Mouse (Mus musculus) heart, embryonic 12.5 days (tissue): Measurements from ENCODE around the gene Fbxw8. TPM values are rescaled to one million over a fixed set of nuclear protein-coding genes. Genes with fewer than 3 reads are reported as not detected.

Source experiments
- ATAC-seq: fragments of 200-750 bp; cut with Nextera tagmentation; 2 replicates; pipeline ENCODE4 v1.8.0; 2017; ENCODE audit warnings: moderate TSS enrichment, moderate library complexity; ENCODE audit not compliant: insufficient number of reproducible peaks, low FRiP score
- H3K27ac ChIP-seq: fragments of 300-500 bp; sonication (generic); 2 replicates; pipeline ENCODE4 v1.5.1; 2016; ENCODE audit warnings: mild to moderate bottlenecking, moderate library complexity; ENCODE audit not compliant: poor library complexity, severe bottlenecking
- H3K27me3 ChIP-seq: fragments of 300-500 bp; sonication (generic); replicated peaks from 2 replicates; pipeline ENCODE4 v1.6.1; 2016; ENCODE audit warnings: mild to moderate bottlenecking, moderate library complexity
- H3K36me3 ChIP-seq: fragments of 300-500 bp; sonication (generic); 2 replicates; pipeline ENCODE4 v1.6.1; 2016; ENCODE audit warnings: mild to moderate bottlenecking, moderate library complexity
- H3K4me1 ChIP-seq: fragments of 300-500 bp; sonication (generic); replicated peaks from 2 replicates; pipeline ENCODE4 v1.6.1; 2016; ENCODE audit warnings: mild to moderate bottlenecking
- H3K4me2 ChIP-seq: fragments of 300-500 bp; sonication (generic); 2 replicates; pipeline ENCODE4 v1.6.1; 2016; ENCODE audit warnings: mild to moderate bottlenecking, moderate library complexity
- H3K4me3 ChIP-seq: fragments of 300-500 bp; sonication (generic); 2 replicates; pipeline ENCODE4 v1.5.1; 2016; ENCODE audit warnings: mild to moderate bottlenecking
- H3K9ac ChIP-seq: fragments of 300-500 bp; sonication (generic); 2 replicates; pipeline ENCODE4 v1.6.1; 2016; ENCODE audit warnings: mild to moderate bottlenecking, moderate library complexity
- H3K9me3 ChIP-seq: fragments of 300-500 bp; sonication (generic); replicated peaks from 2 replicates; pipeline ENCODE4 v1.6.1; 2016; ENCODE audit warnings: mild to moderate bottlenecking, moderate library complexity
- WGBS: fragments of 180-500 bp; shearing (Covaris S2); methylation state at CpG from one replicate; pipeline ENCODE4 v1.1.7; 2016; 5-methylcytosine and 5-hydroxymethylcytosine counted together
- polyA plus RNA-seq: library from polyadenylated mRNA; unstranded; fragments of >200 nt; fragmentation: Nextera tagmentation; extraction: Ambion mirVana; gene quantifications from 2 replicates; pipeline ENCODE4 v1.2.1, GENCODE M21; 2016

Fbxw8 gene
- polyA plus RNA-seq, 1 experiment from 2014 or later: 36.6 TPM

GRCm38 (mm10) chr5:118174310-118175009, 19.2 kb upstream of the Fbxw8 start:
- H3K4me3 ChIP-seq: peak overlapping the region; percentile 38
- peak overlapping the region; percentile 69 for H3K4me2 ChIP-seq
- H3K9ac ChIP-seq: 0 out of 2 replicates have a peak overlapping the region, but pooled peaks have one; percentile 35
- peaks cover 30% of the 10 kb centered on the region for H3K4me1 ChIP-seq
- no peaks in the 10 kb centered on the region for H3K36me3 ChIP-seq
- no peak overlapping the region for H3K27ac ChIP-seq
- H3K9me3 ChIP-seq: peaks cover 6% of the 10 kb centered on the region; the same call in 1 of the 2 replicates
- WGBS: under 1% methylated on average over 19 of the region's 22 CpGs
- ATAC-seq: no peak
- peaks cover 72% of the 10 kb centered on the region for H3K27me3 ChIP-seq

GRCm38 (mm10) chr5:118172078-118172723, 16.9 kb upstream of the Fbxw8 start:
- WGBS: 0% methylated on average over 27 of the region's 27 CpGs
- peak overlapping the region; percentile 38; the same call in 1 of the 2 replicates for H3K9ac ChIP-seq

GRCm38 (mm10) chr5:118171665-118172064, 16.4 kb upstream of the Fbxw8 start:
- Histone ChIP-seq H3K36me3 (no peaks in the 10 kb centered on the region), H3K9me3 (peaks cover 6% of the 10 kb centered on the region; the same call in 1 of the 2 replicates), H3K27ac (no peak overlapping the region), H3K4me1 (peaks cover 37% of the 10 kb centered on the region), H3K4me3 (peak overlapping the region; percentile 50), H3K4me2 (peak overlapping the region; percentile 86), H3K9ac (peak overlapping the region; percentile 38; the same call in 1 of the 2 replicates), H3K27me3 (peaks cover 78% of the 10 kb centered on the region)
- WGBS: under 1% methylated on average over 36 of the region's 36 CpGs
- no peak for ATAC-seq

More at GRCm38 (mm10) chr5:118172078-118172723, 16.9 kb upstream of the Fbxw8 start:
- Histone ChIP-seq H3K4me3 (peak overlapping the region; percentile 50), H3K27me3 (peaks cover 74% of the 10 kb centered on the region), H3K4me1 (peaks cover 37% of the 10 kb centered on the region), H3K4me2 (peak overlapping the region; percentile 86), H3K27ac (no peak overlapping the region), H3K9me3 (peaks cover 6% of the 10 kb centered on the region; the same call in 1 of the 2 replicates), H3K36me3 (no peaks in the 10 kb centered on the region)
- ATAC-seq: no peak

GRCm38 (mm10) chr5:118170888-118171529, 15.7 kb upstream of the Fbxw8 start:
- peaks cover 6% of the 10 kb centered on the region; the same call in 1 of the 2 replicates for H3K9me3 ChIP-seq
- H3K4me3 ChIP-seq: peak overlapping the region; percentile 50
- WGBS: 1% methylated on average over 25 of the region's 25 CpGs
- H3K27ac ChIP-seq: no peak overlapping the region
- no peak for ATAC-seq
- peaks cover 37% of the 10 kb centered on the region for H3K4me1 ChIP-seq
- no peaks in the 10 kb centered on the region for H3K36me3 ChIP-seq
- peak overlapping the region; percentile 86 for H3K4me2 ChIP-seq
- peak overlapping the region; percentile 22; the same call in 1 of the 2 replicates for H3K9ac ChIP-seq
- H3K27me3 ChIP-seq: peaks cover 85% of the 10 kb centered on the region

GRCm38 (mm10) chr5:118169222-118170221, 14.3 kb upstream of the Fbxw8 start:
- no peaks in the 10 kb centered on the region for H3K36me3 ChIP-seq
- H3K4me2 ChIP-seq: peak overlapping the region; percentile 99
- 9% methylated on average over 112 of the region's 117 CpGs for WGBS
- peak; percentile 33; the same call in 1 of the 2 replicates for ATAC-seq
- no peaks in the 10 kb centered on the region for H3K9me3 ChIP-seq
- H3K27me3 ChIP-seq: peaks cover 87% of the 10 kb centered on the region
- H3K4me3 ChIP-seq: peak overlapping the region; percentile 69
- H3K27ac ChIP-seq: no peak overlapping the region
- H3K9ac ChIP-seq: peak overlapping the region; percentile 63
- H3K4me1 ChIP-seq: peaks cover 33% of the 10 kb centered on the region

- peaks cover 86% of the 10 kb centered on the region for H3K27me3 ChIP-seq
- no peak for ATAC-seq
- no peak overlapping the region for H3K4me3 ChIP-seq
- peaks cover 26% of the 10 kb centered on the region for H3K4me1 ChIP-seq
- H3K9me3 ChIP-seq: no peaks in the 10 kb centered on the region
- H3K27ac ChIP-seq: no peak overlapping the region
- no peak overlapping the region for H3K9ac ChIP-seq
- H3K4me2 ChIP-seq: no peak overlapping the region
- no peaks in the 10 kb centered on the region for H3K36me3 ChIP-seq
- 68% methylated on average over 8 of the region's 8 CpGs for WGBS
Measured at GRCm38 (mm10) chr5:118167561-118167995, 12.3 kb upstream of the Fbxw8 start.

DNA sequence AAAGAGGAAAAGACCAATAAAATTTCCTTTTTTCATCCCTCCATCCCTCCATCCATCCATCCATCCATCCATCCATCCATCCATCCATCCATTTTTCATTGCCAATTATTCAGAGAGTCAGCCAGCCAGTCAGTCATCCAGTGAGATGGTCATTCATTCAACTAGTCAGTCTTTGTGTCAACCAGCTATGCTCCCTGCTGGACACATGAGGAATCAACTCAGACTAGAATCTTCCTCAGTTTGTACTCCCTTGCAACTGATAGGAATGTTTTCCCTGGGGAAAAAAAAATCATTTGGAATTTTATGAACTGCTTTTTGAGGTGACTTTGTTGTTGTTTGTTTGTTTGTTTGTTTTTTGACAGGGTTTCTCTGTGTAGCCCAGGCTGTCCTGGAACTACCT, 10.2 kb upstream of the Fbxw8 start:
- Histone ChIP-seq H3K36me3 (no peaks in the 10 kb centered on the region), H3K4me1 (peaks cover 12% of the 10 kb centered on the region), H3K27ac (no peak overlapping the region), H3K9me3 (no peaks in the 10 kb centered on the region), H3K27me3 (peaks cover 86% of the 10 kb centered on the region), H3K9ac (no peak overlapping the region), H3K4me3 (no peak overlapping the region), H3K4me2 (no peak overlapping the region)
- ATAC-seq: no peak

DNA sequence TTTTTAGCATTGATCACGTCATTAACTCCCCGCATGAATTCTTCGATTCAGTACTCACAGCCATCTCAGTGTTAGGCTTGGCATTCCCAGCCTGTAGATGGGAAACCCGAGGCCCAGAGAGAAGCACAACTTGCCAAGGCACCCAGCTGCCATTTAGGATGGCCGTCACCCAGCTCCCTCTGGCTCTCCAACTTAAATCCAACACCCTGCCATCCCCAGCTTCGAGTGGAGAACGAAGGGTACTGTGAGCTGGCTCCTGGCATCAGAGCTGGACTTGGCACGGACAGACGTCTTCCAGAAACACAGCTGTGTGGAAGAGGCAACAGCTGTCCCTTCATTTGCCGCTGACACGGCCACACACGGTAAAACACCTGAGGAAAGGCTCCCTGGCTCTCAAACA, 9.3 kb upstream of the Fbxw8 start, which contains the start of gene Hrk:
Gene Hrk (plus strand): TSS at position 68 of the 400 bp plus-strand sequence.
- H3K4me1 ChIP-seq: peaks cover 8% of the 10 kb centered on the region
- H3K27ac ChIP-seq: no peak within 1 kb of the TSS
- H3K9ac ChIP-seq: no peak within 1 kb of the TSS
- no peak within 1 kb of the TSS for H3K4me3 ChIP-seq
- H3K27me3 ChIP-seq: peaks cover 86% of the 10 kb centered on the region
- no peaks in the 10 kb centered on the region for H3K9me3 ChIP-seq
- ATAC-seq: no peak
- no peak within 1 kb of the TSS for H3K4me2 ChIP-seq
- no peaks in the 10 kb centered on the region for H3K36me3 ChIP-seq
- 59% methylated on average over 12 of the region's 12 CpGs for WGBS

GRCm38 (mm10) chr5:118160691-118161090, 5.4 kb upstream of the Fbxw8 start:
- no peak overlapping the region for H3K4me3 ChIP-seq
- ATAC-seq: no peak
- peaks cover 52% of the 10 kb centered on the region for H3K27me3 ChIP-seq
- H3K27ac ChIP-seq: no peak overlapping the region
- no peaks in the 10 kb centered on the region for H3K36me3 ChIP-seq
- peaks cover 13% of the 10 kb centered on the region for H3K4me1 ChIP-seq
- H3K9me3 ChIP-seq: no peaks in the 10 kb centered on the region
- H3K4me2 ChIP-seq: no peak overlapping the region
- H3K9ac ChIP-seq: no peak overlapping the region
- WGBS: 35% methylated on average over 4 of the region's 4 CpGs

- Histone ChIP-seq H3K9me3 (no peaks in the 10 kb centered on the region), H3K36me3 (peaks cover 6% of the 10 kb centered on the region), H3K4me3 (no peak overlapping the region), H3K4me2 (no peak overlapping the region), H3K27me3 (peaks cover 24% of the 10 kb centered on the region), H3K9ac (no peak overlapping the region), H3K4me1 (peaks cover 34% of the 10 kb centered on the region), H3K27ac (no peak overlapping the region; the same call in 1 of the 2 replicates)
- 21% methylated on average over 4 of the region's 4 CpGs for WGBS
- ATAC-seq: peak; percentile 22; the same call in 1 of the 2 replicates
Measured at GRCm38 (mm10) chr5:118156976-118157375, 1.7 kb upstream of the Fbxw8 start.
